Mouse (Mus musculus) megakaryocyte, embryonic 14.5 days (primary cell): ENCODE measurements around the gene Ndufaf8.

ENCODE experiments used
- FLI1 ChIP-seq: IDR thresholded peaks from 2 replicates; pipeline ENCODE4 v1.6.1; 2012; ENCODE audit warnings: low read length, inconsistent platforms, mixed read lengths
- GATA1 ChIP-seq: IDR thresholded peaks from 3 replicates; pipeline ENCODE4 v1.6.1; 2012; ENCODE audit warnings: mixed read lengths, low read length, inconsistent platforms, borderline replicate concordance

DNA sequence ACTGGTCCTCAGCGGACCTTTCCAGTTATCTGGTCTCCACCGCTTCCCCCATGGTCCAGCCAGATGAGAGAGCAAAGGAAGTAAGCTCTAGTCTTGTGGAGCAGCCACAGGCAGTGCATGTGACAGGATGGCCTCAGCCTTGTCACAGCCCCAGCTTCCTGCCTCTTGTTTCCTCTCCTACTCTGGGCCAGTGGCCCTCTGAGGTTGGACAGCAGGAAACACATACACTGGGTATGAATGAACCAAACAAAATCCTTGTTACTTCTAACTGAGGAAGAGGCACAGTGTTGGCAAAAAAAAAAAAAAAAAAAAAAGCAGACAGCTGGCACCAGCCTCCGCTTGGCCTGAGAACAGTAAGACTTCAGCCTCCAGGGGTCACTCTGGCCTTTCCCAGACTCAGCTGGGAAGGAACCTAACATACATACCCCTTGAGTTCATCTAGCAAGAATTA is 43.9 kb downstream of the Ndufaf8 start:
- peak; percentile 88; the same call in 2 of the 3 replicates for TF ChIP-seq GATA1
- TF ChIP-seq FLI1: peak; percentile 92
